Mouse (Mus musculus) thymus, adult 18-20 months (tissue): Measurements from ENCODE around the gene Ttll7.

Experiments
- DNase-seq, 2 experiments: peaks; one replicate each; pipeline ENCODE4 v3.0.0; 2022; ENCODE audit warnings: mixed read lengths in 2 of 2

The Ttll7 gene

GRCm38 (mm10) chr3:146914798-146915197 lies 62.6 kb downstream of the Ttll7 start:
- peak; percentile 7 to 11 for DNase-seq

DNA sequence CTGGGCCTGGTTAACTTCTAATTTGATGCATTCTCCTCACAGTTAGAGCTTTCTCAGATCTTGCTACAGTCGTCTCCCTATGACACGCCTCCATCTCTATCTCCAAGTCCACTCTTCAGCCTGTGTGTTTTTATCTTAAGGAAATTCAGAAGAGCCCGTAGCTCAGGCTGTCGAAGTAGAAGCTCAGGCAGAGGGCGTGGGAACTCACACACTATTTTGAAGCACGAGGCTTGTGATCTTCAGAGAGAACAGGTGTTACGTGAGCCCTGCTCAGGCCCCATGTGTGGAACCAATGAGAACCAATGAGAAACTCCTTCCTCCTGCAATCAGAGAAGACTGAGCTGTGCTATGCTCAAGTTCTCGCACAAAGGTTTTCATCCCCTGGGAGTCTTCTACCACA lies 65.7 kb downstream of the Ttll7 start:
- no peak for DNase-seq

- no peak for DNase-seq
Observed at GRCm38 (mm10) chr3:146918323-146918722, 66.2 kb downstream of the Ttll7 start.

- DNase-seq, result no peak
Observed at GRCm38 (mm10) chr3:146927311-146928015, 75.3 kb downstream of the Ttll7 start.

- DNase-seq, result no peak
Observed at GRCm38 (mm10) chr3:146928141-146928540, 76.0 kb downstream of the Ttll7 start.

DNA sequence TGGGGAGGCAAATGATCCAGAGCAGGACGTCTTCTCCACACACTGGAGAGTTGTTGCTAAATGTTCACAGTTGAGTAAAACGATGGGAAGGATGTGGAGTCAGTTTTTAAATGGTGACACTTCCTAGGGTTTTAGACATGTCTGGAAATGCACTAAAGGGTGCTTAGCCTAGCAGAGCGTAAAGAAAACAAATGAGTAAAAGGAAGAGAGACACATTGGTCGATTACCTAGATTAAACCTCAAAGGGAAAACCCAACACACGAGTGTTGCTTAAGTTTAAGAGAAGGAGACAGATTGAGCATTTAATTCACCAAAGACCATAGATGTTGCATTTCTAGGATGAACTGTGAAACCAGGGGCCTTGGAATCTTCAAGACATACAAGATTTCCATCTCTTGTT lies 76.8 kb downstream of the Ttll7 start:
- DNase-seq, result no peak

- DNase-seq, result no peak
Observed at GRCm38 (mm10) chr3:146931190-146931589, 79.0 kb downstream of the Ttll7 start.

DNA sequence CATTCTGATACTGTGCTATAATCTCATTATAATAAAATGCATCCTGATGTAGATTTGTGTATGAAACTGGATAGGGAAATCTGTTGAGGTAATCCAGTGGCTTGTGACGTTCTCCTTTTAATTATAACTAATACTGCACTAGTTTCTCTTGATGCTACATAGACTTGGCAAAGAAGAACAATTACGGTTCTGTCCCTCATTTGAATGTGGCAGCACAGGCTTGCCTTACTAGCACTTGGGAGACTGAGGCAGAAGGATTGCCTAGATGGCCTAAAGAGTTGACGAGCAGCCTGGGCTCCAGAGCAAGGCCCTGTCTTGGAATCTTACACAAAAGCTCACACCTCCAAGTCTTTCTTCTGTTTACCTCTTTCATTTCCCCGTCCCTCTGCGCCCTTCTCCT lies 80.3 kb downstream of the Ttll7 start:
- no peak for DNase-seq

GRCm38 (mm10) chr3:146936888-146937287 lies 84.7 kb downstream of the Ttll7 start:
- no peak for DNase-seq

DNA sequence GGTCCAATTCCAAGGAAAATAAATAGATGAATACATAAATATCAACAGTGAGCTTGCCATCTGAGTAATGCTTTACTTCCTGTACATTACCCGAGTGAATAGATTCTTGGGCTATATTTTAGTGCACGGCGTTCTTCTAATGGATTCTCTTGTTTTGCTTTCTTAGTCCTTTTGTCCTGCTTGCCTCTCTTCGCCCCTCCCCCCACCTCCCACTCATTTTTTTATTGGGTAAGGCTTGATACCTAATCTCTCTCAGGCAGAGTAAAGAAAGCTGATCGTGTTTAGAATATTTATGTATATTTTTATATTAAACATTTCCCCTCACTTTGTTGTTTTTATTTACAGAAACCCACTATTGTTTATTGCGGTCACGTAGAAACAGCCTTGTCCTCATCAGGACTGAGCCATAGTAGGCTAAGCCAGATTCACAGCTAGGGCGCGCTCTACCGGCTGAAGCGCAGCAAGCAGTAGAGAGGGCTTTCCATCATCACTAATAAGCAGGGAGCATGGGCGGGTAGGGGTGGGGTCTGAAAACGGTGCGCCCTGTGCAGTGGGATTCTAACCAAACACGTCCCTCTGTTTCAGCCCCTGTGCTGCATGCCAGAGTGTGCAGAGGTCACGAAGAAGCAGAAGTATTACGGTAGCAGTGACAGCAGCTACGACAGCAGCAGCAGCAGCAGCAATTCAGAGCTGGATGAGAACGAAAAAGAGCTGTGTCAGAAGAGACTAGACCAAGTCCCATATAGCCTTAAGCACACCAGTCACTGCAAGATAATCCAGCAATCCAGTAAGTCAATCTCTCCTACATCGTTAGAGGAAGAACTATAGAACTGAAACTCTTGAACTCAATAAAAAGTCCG lies 87.5 kb downstream of the Ttll7 start:
- no peak for DNase-seq

DNA sequence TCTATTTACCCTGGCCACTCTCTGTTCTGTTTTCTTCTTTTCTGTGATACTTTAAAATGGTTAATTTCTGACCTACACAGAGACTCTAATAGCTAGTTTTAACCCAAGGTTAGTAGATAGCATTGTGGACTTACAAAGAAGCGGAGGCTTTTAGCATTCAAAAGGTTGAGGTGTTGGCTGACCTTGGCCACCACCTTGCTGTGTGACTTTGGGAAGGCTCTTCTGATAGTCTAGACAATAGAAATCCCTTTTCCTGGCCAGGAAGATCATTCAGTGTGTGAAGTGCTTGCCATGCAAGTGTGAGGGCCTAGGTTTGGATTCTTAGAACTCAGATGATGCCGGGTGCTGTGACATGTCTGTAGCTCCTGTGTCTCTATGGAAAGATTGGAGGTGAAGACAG lies 90.9 kb downstream of the Ttll7 start:
- no peak for DNase-seq

GRCm38 (mm10) chr3:146945342-146945741 lies 93.2 kb downstream of the Ttll7 start:
- DNase-seq, result no peak

DNA sequence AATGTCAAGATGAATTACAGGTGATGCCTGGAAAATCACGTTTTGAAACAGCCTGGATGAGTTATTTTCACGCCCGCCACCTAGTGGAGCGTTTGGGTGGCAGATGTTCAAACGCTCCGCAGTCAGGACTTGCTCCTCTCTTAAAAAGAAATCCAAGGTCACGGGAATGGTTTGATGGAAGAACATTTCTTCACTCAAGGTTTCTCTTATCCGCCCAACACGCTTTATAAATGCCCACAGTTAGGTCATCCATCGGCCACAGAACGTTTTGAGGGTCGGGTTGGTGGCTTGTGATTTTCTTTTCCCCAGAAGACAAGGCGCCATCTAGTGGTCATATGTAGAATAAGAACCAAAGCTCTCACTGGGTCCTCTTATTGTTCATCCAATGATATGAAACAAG lies 93.7 kb downstream of the Ttll7 start:
- no peak for DNase-seq

DNA sequence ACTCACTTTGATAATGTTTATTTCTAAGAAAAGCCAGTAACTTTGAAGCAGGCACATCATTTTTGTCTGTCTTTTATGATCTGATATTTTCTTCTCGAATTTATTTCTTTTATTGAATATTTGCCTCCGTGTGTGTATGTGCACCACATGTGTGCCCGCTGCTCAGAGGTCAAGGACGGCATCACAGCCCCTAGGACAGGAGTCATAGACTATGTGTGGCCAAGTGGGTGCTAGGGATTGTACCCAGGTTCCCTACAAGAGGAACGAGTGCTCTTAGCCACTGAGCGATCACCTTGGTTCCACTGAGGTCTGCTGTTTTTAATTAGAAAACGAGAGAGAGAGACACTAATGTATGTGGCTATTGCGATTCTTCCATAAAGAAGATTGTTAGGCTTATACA lies 94.5 kb downstream of the Ttll7 start:
- DNase-seq, result no peak

- DNase-seq, result no peak
Observed at GRCm38 (mm10) chr3:146956792-146957191, 104.6 kb downstream of the Ttll7 start.

GRCm38 (mm10) chr3:146962838-146963237 lies 110.7 kb downstream of the Ttll7 start:
- no peak for DNase-seq

DNA sequence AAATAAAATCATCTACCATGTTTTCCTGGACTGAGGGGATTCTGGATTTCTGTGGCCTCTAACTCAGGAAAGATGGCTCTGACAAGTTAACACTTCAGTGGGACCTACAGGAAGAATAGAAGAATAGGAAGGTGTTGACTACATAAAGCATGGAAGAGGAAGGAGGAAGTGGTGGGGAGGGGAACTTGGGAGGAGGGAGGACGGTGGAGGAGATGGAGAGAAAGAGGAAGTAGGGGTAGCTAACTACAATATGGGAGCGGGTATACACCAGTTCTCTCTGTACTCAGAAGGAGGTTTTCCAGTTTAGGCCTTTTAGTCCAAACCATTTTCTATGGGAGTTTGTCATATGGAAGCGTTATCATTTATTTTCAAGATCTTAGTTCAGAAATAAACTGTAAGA lies 112.2 kb downstream of the Ttll7 start:
- DNase-seq, result no peak

DNA sequence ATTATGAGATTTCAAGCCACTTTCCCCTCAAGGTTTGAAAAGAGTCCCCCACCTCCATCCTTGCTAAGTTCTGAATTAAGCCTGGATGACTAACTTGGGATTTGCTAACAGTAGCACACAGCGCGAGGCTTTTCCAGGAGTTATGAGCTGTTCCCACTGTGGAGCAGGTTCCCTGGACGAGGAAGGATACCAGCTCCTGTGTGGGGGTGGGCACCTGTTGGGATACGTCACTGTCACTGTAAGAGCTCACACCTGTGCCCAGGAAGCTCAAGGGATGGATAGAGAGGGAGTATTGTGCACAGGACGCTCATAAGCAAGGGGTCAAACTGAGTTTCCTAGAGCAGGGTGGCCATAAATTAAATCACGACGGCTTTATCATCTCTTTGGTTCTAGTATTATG lies 115.1 kb downstream of the Ttll7 start:
- no peak for DNase-seq

DNA sequence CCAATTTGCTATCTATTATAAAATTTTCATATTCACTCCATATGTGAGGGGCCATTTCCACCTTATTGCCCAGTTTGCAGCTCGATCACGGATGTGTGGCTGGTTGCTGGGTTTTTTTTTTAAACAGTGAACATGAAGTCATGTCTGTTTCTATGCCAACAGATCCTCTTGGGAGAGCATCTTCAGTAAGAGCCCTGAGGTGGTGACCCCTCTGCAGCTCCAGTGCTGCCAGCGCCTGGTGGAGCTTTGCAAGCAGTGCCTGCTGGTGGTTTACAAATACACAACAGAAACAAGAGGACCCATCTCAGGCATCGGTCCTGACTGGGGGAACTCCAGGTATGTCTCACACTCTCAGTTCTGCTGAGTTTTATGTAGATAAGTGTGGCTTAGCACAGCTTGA lies 115.7 kb downstream of the Ttll7 start:
- no peak for DNase-seq

DNA sequence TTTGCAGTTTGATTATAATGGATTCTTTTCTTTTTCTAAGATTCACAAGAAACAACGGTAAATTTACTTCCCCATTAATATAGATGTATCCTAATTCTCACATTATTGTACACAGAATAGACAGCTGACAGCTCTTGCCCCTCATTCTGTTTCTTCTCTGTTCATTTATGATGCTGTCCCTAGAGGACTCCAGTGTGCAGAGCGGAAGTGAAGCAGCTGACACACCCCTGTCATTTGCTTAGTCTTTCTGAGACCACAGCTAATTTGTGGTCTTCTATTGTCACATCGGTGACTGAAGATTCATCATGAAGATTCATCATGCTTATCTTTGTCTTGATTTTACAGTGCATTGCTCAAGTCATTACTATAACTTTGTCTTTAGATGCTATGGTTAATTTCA lies 126.1 kb downstream of the Ttll7 start:
- DNase-seq, result no peak

- no peak for DNase-seq
Observed at GRCm38 (mm10) chr3:146993834-146994669, 141.9 kb downstream of the Ttll7 start.

GRCm38 (mm10) chr3:146994670-146995415 lies 142.7 kb downstream of the Ttll7 start:
- no peak for DNase-seq

- no peak for DNase-seq
Observed at GRCm38 (mm10) chr3:146999148-146999547, 147.0 kb downstream of the Ttll7 start.
